Mouse (Mus musculus) cerebellum, adult 2 months (tissue): Measurements from ENCODE around the gene Otop3.

ENCODE experiments used
- CTCF ChIP-seq: fragments of 200-500 bp; IDR thresholded peaks from 2 replicates; pipeline ENCODE4 v1.5.1; 2011; ENCODE audit warnings: low read depth, mild to moderate bottlenecking, control low read depth, low read length, moderate library complexity, borderline replicate concordance; ENCODE audit not compliant: insufficient read depth
- POLR2A ChIP-seq: fragments of 200-500 bp; IDR thresholded peaks from 2 replicates; pipeline ENCODE4 v1.6.1; 2011; ENCODE audit warnings: low read length, control low read depth, borderline replicate concordance; ENCODE audit not compliant: insufficient read depth

GRCm38 (mm10) chr11:115354183-115354582 lies 19.7 kb downstream of the Otop3 start:
- TF ChIP-seq POLR2A (no peak), CTCF (peak; percentile 92)
